Mouse (Mus musculus) E14TG2a.4 (cell line): ENCODE measurements at regions not wholly inside any gene's neighbourhood (a gene's known extent, or its start where the extent isn't known, plus 50 kb on each side); places are given as distances from the start of the nearest gene placed in this dataset.

ENCODE experiments used
- CTCF ChIP-seq: conservative IDR thresholded peaks from 2 replicates; pipeline ENCODE4 v1.5.1; 2014; ENCODE audit warnings: low read length
- NANOG ChIP-seq: IDR thresholded peaks from 2 replicates; pipeline ENCODE4 v1.6.1; 2014; ENCODE audit warnings: borderline replicate concordance, low read length, mixed read lengths
- POU5F1 ChIP-seq: IDR thresholded peaks from 2 replicates; pipeline ENCODE4 v1.6.1; 2014; ENCODE audit warnings: low read length, borderline replicate concordance

DNA sequence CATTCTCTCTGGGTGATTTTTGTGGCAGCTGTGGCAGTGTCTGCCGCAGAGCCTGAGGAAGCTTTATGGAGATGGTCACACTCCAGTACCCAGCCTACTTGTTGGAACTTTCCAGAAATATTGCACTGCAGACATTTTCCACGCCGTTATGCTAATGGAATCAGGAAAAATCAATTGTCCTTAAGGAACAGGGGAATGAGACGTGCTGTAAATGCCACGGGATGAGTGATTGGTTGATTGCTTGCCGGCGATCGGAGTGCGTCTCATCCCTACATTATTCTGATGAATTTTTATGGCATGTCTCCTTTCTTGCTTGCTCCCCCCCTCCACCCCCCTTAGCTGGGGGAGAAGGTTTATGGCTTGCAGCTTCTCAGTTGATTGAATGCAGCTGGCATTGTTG lies 142.9 kb downstream of the Dmrta2 start:
- TF ChIP-seq CTCF (no peak), POU5F1 (no peak), NANOG (no peak)
